Mouse (Mus musculus): ENCODE results near the gene Arsk.
A peak's percentile ranks its signal among the peaks of the same experiment; 100 is the strongest.

Arsk gene

DNA sequence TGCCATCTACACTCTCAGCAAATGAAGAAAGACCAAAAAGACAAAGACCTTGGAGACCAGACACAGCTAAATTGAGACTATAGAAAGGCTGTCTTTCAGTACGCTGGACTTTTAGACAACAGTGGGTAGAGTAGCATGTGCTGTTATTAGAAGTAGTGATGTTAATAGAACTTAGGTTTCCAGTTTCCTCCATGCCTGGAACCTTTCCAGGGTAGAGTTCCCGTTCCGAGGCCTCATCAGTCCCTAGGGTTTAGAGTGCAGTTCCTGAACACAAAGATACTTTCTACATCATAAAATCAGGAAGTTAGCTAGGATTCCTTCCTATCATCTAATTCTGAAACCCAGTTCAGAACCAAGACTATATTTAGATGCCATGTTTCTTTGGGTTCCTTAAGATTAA, 73.9 kb downstream of the Arsk start:
- DNase-seq (ENCODE audit: low read depth, low spot score), result no peak

DNA sequence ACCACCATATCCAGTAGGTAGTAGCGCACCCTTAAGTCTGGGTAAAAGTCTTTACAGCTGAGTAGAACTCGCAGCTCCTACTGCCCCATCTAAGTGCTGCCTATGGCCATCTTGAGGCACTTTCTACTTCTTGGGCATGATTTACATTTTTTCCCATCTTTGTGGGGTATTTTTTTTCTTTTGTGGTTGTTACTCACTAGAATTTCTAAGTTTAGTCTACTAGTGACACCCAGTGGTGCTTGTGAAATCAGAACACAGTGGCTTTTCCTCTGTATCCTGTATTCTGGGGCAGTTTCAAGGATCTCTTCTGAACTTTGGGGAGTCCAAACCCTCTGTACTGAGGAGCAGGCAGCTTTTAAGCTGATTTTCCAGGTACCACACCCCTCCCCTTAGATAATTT, 76.7 kb downstream of the Arsk start:
- DNase-seq (ENCODE audit: low read depth, low spot score), result peak; percentile 66

DNA sequence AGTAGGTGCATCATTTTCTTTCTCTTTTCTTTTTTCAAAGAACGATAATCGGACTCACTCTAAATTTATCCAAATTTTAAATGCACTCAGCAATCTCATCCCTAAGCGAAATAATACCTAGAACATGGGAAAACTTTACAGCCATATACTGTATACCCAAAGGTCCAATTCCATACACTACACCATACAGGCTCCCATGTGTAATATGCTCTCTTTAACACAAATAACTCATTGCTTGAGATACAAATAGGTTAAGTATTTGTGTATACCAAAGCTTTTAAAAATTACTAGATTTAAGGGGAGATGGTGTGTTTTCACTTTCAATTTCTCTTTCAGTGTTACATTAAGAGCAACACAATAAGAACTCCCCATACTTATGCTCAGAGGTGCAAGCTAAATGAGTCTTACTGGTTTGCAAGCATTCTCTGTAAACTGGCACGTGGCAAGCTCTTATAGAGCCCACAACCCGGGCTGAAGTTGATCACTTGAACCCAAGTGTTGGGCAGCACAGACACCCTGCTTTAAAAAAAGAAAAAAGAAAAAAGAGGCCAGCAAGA, 79.5 kb downstream of the Arsk start:
- no peak for DNase-seq (ENCODE audit: low read depth, low spot score)

DNA sequence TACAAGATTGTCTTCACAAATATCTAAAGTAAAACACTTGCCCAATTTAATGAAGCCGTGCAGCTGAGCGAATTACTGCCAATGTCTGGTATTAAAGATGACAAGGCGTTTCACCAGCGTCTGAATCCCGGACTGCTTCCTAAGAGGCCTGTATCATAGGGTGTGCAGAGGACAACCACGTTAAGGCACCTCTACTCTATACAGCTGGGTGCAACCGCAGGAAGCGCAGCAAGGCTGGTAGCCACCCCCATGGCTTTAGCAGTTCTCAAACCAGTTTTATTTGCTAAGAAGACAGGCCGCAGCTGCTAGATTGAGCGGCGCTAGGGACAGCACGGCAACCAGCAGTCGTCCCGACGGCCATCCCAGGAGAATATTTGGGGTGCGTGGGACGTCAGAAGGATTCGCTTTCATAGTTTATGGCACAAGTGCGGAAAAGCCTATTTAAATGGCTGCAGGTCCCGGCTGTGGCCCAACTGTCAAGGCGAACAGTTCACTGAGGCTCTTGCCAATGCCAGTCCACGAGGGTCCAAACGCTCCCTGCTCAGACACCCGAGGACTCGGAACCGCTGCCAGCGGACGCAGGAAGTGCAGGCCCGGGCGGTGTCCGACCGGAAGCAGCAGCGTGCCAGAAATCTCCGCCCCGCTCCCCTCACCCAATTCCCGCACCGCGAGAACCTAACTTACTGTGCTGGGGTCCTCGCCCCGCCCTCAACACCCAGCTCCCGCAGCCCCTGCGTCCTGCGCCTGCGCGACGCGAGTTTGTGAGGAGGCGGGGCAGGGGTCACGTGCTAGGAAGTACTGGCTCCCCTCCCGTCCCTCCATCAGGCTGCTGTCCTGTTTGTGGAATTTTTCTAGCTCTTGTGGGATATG, 80.3 kb downstream of the Arsk start, which contains the start of gene Rfesd:
Rfesd (minus strand) TSS at position 746 of the 870 bp plus-strand sequence.
- DNase-seq (ENCODE audit: low read depth, low spot score), result peak; percentile 97

GRCm38 (mm10) chr13:76017465-76017864, 81.0 kb downstream of the Arsk start:
- DNase-seq (ENCODE audit: low read depth, low spot score), result peak; percentile 37

GRCm38 (mm10) chr13:76014511-76014910, 83.9 kb downstream of the Arsk start:
- DNase-seq (ENCODE audit: low read depth, low spot score), result no peak
